Mouse (Mus musculus) embryonic facial prominence, embryonic 10.5 days (tissue): Measurements from ENCODE around the gene 4933405L10Rik. TPM values are rescaled to one million over a fixed set of nuclear protein-coding genes. Genes with fewer than 3 reads are reported as not detected.

Experiments
- DNase-seq: peaks from one replicate; pipeline ENCODE4 v3.0.0-alpha.2; 2017; ENCODE audit warnings: low spot score
- H3K27ac ChIP-seq: fragments of 300-500 bp; sonication (generic); replicated peaks from 2 replicates; pipeline ENCODE4 v1.5.1; 2016; ENCODE audit warnings: mild to moderate bottlenecking
- H3K27me3 ChIP-seq: fragments of 300-500 bp; sonication (generic); replicated peaks from 2 replicates; pipeline ENCODE4 v1.6.1; 2016; ENCODE audit warnings: low read depth, mild to moderate bottlenecking; ENCODE audit not compliant: poor library complexity, severe bottlenecking
- H3K36me3 ChIP-seq: fragments of 300-500 bp; sonication (generic); replicated peaks from 2 replicates; pipeline ENCODE4 v1.6.1; 2016; ENCODE audit warnings: mild to moderate bottlenecking, moderate library complexity
- H3K4me1 ChIP-seq: fragments of 300-500 bp; sonication (generic); 2 replicates; pipeline ENCODE4 v1.6.1; 2016
- H3K4me3 ChIP-seq: fragments of 300-500 bp; sonication (generic); 2 replicates; pipeline ENCODE4 v1.5.1; 2016; ENCODE audit warnings: mild to moderate bottlenecking, moderate library complexity
- H3K9me3 ChIP-seq: fragments of 300-500 bp; sonication (generic); 2 replicates; pipeline ENCODE4 v1.6.1; 2016; ENCODE audit warnings: mild to moderate bottlenecking
- WGBS: fragments of 180-500 bp; shearing (Covaris S2); methylation state at CpG from one replicate; pipeline ENCODE4 v1.1.7; 2016; 5-methylcytosine and 5-hydroxymethylcytosine counted together
- polyA plus RNA-seq: library from polyadenylated mRNA; unstranded; fragments of >200 nt; fragmentation: Nextera tagmentation; extraction: Ambion mirVana; gene quantifications from 2 replicates; pipeline ENCODE4 v1.2.1, GENCODE M21; 2016

Gene 4933405L10Rik
- not detected in 2 replicates for polyA plus RNA-seq

DNA sequence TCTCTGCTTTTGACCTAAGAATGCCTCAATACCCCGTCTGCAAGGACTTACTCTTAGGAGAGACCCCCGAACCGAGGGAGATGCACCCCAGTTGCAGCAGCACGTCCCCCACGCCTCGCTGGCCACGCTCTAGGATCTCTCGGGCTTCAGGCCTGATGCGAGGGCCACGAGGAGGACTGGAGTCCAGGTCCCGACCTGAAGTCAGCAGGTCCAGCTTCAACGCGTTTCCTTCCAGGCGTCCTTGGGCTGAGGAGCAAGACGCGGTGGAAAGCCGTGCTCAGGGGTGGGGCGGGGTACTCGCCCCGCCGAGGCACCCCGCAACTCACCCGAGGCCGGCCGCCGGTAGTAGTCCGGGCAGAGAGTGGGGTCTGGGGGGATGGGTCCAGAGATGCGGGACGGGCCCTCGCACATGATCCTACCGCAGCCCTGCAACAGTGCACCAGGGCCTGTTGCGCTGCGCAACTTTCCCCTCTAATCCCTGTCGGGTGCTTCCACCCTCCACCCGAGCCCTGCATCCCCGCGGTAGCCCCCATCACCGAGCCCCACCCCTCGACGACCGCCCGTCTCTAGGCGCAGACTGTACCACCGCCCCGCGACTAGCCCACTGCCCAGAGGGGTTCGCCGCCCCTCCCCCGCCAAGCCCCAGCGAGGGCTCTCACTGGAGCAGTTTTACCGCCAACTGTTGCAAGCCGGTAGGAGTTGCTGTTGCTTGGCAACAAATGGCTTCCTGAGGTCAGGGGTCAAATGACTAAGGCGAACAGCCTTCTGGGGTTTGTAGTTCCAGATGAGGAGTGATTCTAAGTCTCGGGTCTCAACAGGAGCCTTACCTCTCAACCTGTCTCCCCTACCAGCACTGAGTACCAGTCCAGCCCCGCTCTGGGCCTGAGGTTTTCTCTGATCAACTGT, at the start of gene 4933405L10Rik, which contains the start of gene Enkd1:
Gene 4933405L10Rik (plus strand): TSS at position 158 of the 906 bp plus-strand sequence.
Gene Enkd1 (minus strand): TSS at position 713 of the 906 bp plus-strand sequence.
- Histone ChIP-seq H3K27ac (peak within 1 kb of the TSS; percentile 92), H3K9me3 (no peaks in the 10 kb centered on the region), H3K36me3 (peaks cover 33% of the 10 kb centered on the region), H3K4me3 (peak within 1 kb of the TSS; percentile 91), H3K4me1 (peaks cover 22% of the 10 kb centered on the region), H3K27me3 (no peaks in the 10 kb centered on the region)
- peak; percentile 95 for DNase-seq
- WGBS = 2% methylated on average over 55 of the region's 55 CpGs

DNA sequence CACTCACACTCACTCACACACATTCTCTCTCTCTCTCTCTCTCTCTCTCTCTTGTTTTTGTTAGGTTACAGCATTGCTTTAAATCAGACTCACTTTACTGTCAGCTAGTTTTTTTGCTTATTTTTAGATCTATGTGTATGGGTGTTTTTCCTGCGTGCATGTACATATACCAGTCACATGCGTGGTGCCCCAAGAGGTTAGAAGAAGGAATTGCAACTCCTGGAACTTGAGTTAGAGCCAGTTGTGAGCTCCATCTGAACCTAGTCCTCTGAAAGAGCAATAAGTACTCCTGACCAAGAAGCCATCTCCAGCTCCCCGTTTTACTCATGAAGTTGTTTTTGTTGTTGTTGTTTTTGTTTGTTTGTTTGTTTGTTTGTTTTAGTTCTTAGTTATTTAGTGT, 46.3 kb upstream of the 4933405L10Rik start:
- WGBS = 88% methylated on average over 3 of the region's 3 CpGs
- Histone ChIP-seq H3K4me3 (no peak overlapping the region), H3K36me3 (peaks cover 62% of the 10 kb centered on the region), H3K27me3 (no peaks in the 10 kb centered on the region), H3K4me1 (no peaks in the 10 kb centered on the region), H3K27ac (no peak overlapping the region), H3K9me3 (no peaks in the 10 kb centered on the region)
- no peak for DNase-seq

DNA sequence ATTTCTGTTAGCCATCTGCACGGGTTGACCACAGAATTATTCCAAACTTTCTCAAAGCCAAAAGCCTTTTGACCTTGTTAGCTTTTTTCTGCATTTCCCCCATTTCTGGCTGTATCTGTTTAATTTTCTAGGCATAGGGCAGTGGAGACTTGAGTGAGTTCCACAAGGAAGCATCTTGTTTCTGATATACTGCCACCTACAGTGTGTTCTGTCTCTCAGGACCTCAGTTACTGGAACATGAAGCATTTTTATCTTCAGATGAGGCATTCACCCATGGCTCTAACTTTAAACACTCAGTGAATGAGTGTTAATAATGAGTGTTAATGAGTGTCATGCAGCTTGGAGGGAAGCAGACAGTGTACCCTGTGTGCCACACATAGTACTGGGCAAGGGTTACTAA, 29.6 kb upstream of the 4933405L10Rik start:
- H3K4me3 ChIP-seq = no peak overlapping the region
- 98% methylated on average over 1 of the region's 1 CpGs for WGBS
- no peaks in the 10 kb centered on the region for H3K27me3 ChIP-seq
- no peak for DNase-seq
- H3K9me3 ChIP-seq = no peaks in the 10 kb centered on the region
- H3K36me3 ChIP-seq = peaks cover 99% of the 10 kb centered on the region
- H3K27ac ChIP-seq = no peak overlapping the region
- no peaks in the 10 kb centered on the region for H3K4me1 ChIP-seq

DNA sequence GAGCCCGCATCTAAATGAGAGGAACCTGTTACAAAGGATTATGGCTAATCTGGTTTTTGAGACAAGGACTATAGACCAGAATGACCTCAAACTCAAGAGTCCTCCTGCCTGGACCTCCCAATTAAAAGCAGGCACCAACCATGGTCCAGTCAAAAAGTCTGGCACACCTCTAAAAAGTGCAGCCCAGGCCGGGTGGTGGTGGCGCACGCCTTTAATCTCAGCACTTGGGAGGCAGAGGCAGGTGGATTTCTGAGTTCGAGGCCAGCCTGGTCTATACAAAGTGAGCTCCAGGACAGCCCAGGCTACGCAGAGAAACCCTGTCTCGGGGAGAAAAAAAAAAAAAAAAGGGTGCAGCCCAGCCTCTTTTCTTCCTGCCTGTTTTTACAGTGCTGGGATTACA, 22.1 kb upstream of the 4933405L10Rik start:
- Histone ChIP-seq H3K27me3 (peaks cover 6% of the 10 kb centered on the region; the same call in 1 of the 2 replicates), H3K4me3 (no peak overlapping the region), H3K27ac (no peak overlapping the region), H3K4me1 (peaks cover 15% of the 10 kb centered on the region), H3K9me3 (no peaks in the 10 kb centered on the region), H3K36me3 (peaks cover 44% of the 10 kb centered on the region)
- no peak for DNase-seq
- 80% methylated on average over 7 of the region's 7 CpGs for WGBS

DNA sequence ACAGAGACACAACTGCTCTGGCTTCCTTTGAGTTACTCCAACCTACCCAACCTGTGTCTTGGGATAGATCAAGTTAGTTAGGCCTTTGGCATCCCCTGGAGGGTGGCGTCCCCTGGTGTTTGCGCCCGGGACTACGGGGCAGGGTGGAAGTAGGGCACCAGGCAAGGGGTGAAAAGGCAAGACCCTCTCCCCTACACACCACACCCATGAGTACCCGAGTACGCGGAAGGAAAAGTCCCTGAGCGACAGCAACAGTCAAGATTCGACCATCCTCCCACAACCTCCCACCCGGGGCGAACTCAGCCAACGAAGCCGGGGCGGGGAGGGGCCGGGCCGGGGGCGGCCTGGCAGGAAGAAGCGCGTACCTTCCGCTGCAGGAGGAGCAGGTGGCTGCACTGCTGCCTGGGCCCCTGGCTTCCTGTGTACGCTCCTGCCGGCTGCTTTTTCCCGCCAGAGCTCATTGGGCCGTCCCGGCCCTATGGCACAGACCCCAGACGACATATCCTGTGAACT, 21.6 kb upstream of the 4933405L10Rik start, which contains the start of gene Carmil2:
Gene Carmil2 (plus strand): TSS at position 479 of the 513 bp plus-strand sequence.
- WGBS = 10% methylated on average over 26 of the region's 26 CpGs
- Histone ChIP-seq H3K27me3 (peaks cover 6% of the 10 kb centered on the region; the same call in 1 of the 2 replicates), H3K9me3 (no peaks in the 10 kb centered on the region), H3K36me3 (peaks cover 39% of the 10 kb centered on the region), H3K4me1 (peaks cover 15% of the 10 kb centered on the region), H3K27ac (0 out of 2 replicates have a peak within 1 kb of the TSS, but pooled peaks have one; percentile 8), H3K4me3 (peak within 1 kb of the TSS; percentile 30; the same call in 1 of the 2 replicates)
- peak; percentile 65 for DNase-seq

DNA sequence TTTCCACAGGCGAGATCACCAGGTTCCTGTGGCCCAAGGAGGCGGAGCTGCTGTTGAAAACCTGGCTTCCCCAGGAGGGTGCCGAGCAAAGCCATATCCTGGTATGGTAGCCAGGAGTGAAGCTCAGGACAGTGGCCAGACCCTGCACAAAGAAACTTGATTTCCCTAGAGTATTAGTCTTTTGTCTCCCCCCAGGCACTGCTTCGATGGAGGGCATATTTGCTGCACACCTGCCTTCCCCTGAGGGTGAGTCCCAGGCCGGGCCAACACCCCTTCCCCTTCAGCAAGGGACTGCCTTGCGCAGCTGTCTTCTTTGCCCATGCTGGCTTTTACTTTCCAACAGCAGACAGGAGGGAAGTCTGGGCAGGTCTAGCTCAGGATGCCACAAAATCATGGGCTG, 20.9 kb upstream of the 4933405L10Rik start:
- no peak overlapping the region for H3K4me3 ChIP-seq
- DNase-seq = no peak
- H3K27ac ChIP-seq = no peak overlapping the region
- peaks cover 6% of the 10 kb centered on the region; the same call in 1 of the 2 replicates for H3K27me3 ChIP-seq
- WGBS = 70% methylated on average over 6 of the region's 6 CpGs
- H3K36me3 ChIP-seq = peaks cover 32% of the 10 kb centered on the region
- no peaks in the 10 kb centered on the region for H3K9me3 ChIP-seq
- H3K4me1 ChIP-seq = peaks cover 15% of the 10 kb centered on the region

DNA sequence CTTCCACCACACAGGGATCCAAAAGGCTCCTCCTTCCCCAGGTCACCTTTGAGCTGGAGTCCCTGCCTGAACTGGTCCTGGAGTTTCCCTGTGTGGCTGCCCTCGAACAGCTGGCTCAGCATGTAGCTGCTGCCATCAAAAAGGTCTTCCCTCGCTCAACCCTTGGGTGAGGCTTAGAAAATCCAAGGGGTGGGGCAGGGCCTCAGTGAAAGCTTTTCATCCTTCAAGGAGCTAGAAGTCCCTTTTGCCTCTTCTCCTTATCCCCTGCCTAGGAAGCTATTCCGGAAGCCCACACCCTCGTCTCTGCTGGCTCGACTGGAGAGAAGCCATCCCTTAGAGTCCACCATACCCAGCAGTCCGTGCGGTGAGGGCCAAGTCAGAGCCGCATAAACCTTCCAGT, 19.9 kb upstream of the 4933405L10Rik start:
- H3K27me3 ChIP-seq = peaks cover 6% of the 10 kb centered on the region; the same call in 1 of the 2 replicates
- DNase-seq = no peak
- peaks cover 15% of the 10 kb centered on the region for H3K4me1 ChIP-seq
- WGBS = 71% methylated on average over 8 of the region's 8 CpGs
- no peak overlapping the region for H3K27ac ChIP-seq
- H3K4me3 ChIP-seq = no peak overlapping the region
- peaks cover 22% of the 10 kb centered on the region for H3K36me3 ChIP-seq
- peaks cover under 1% of the 10 kb centered on the region; the same call in 1 of the 2 replicates for H3K9me3 ChIP-seq

DNA sequence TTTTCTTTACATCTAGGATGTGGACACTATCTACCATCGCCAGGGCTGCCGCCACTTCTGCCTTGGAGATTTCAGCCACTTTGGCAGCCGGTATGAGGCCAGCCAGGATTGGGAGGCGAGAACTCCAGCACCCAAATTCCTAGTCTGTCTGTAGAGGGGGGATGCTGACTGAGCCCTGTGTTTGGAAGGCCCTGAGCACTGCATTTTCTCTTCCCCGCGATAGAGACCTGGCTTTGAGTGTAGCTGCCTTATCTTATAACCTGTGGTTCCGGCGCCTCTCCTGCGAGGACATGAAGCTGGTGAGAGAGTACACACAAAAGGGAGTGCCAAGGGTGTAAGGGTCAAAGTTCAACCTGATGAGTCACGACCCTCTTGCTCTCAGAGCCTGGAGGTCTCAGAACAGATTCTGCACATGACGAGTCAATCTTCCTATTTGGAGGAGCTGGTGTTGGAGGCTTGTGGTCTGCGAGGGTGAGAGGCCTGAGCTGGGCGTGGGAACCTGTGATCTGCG, 19.2 kb upstream of the 4933405L10Rik start:
- DNase-seq = no peak
- 65% methylated on average over 14 of the region's 14 CpGs for WGBS
- Histone ChIP-seq H3K9me3 (peaks cover 8% of the 10 kb centered on the region; the same call in 1 of the 2 replicates), H3K27ac (no peak overlapping the region), H3K27me3 (peaks cover 6% of the 10 kb centered on the region; the same call in 1 of the 2 replicates), H3K4me3 (no peak overlapping the region), H3K36me3 (peaks cover 22% of the 10 kb centered on the region), H3K4me1 (peaks cover 15% of the 10 kb centered on the region)

DNA sequence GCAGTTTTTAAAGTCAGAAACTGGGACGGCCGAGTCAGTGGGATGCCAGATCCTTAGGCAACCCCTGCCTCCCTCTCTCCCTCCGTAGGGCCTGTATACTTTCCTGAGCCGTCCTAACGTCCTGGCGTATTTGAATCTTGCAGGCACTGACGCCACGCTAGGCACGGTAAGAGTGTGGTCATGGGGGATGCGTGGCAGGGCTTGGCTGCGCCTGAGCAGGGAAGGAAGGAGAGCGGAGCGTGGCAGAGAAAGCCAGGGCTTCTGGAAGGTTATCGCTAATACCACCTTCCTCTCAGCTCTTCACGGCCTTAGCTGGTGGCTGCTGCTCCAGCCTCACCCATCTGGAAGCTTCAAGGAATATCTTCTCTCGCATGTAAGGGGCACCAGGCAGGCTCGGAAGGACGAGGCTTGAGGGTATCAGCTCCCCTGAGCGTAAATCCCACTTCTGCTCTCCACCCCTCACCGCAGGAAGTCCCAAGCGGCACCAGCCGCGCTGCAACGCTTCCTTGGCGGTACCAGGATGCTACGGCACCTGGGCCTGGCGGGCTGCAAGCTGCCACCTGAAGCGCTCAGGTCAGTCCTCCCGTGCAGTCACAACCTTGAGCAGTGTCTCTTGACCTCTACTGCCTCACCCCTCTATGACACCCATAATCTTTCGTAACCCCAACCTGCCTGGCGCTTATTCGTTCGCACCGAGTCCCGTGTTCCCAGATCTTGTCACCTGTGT, 18.0 kb upstream of the 4933405L10Rik start:
- H3K4me1 ChIP-seq = peaks cover 25% of the 10 kb centered on the region
- peaks cover 8% of the 10 kb centered on the region; the same call in 1 of the 2 replicates for H3K9me3 ChIP-seq
- H3K4me3 ChIP-seq = no peak overlapping the region
- peaks cover 11% of the 10 kb centered on the region for H3K36me3 ChIP-seq
- no peak overlapping the region for H3K27ac ChIP-seq
- H3K27me3 ChIP-seq = peaks cover 11% of the 10 kb centered on the region
- 61% methylated on average over 35 of the region's 35 CpGs for WGBS
- DNase-seq = no peak

DNA sequence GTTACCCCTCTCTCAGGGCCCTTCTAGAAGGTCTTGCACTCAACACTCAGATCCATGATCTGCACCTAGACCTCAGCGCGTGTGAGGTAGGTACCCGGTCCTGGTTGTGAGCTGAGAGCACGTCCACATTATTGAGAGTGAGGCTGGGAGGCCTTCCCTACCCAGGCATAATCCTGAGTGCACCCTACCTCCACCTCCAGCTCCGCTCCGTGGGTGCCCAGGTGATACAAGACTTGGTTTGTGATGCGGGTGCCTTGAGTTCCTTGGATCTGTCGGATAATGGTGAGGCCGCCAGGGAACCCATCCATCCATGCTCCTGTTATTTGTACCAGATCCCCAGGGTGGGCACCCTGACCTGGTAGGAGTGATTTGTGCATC, 17.5 kb upstream of the 4933405L10Rik start:
- 93% methylated on average over 9 of the region's 9 CpGs for WGBS

DNA sequence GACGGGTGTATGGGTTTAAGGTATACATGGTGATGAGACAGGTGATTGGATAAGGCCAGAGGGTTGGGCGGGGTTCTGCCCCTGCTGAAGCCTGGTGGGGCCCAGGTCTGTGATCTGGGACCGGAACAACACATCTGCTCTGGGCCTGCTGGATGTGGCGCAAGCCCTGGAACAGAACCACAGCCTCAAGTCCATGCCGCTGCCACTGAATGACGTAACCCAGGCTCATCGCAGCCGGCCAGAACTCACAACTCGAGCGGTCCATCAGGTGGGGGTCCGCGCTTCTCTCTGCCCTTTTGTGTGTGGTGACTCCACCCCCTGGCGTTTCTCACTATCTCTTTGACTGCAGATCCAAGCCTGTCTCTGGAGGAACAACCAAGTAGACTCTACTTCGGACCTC, 16.5 kb upstream of the 4933405L10Rik start:
- peaks cover 23% of the 10 kb centered on the region for H3K27me3 ChIP-seq
- WGBS = 86% methylated on average over 14 of the region's 14 CpGs
- DNase-seq = no peak
- H3K27ac ChIP-seq = no peak overlapping the region
- peaks cover 8% of the 10 kb centered on the region for H3K36me3 ChIP-seq
- H3K9me3 ChIP-seq = peaks cover 8% of the 10 kb centered on the region; the same call in 1 of the 2 replicates
- peaks cover 15% of the 10 kb centered on the region for H3K4me1 ChIP-seq
- no peak overlapping the region for H3K4me3 ChIP-seq

More for the DNA sequence above, 17.5 kb upstream of the 4933405L10Rik start:
- Histone ChIP-seq H3K4me3 (no peak overlapping the region), H3K36me3 (peaks cover 8% of the 10 kb centered on the region), H3K27me3 (peaks cover 16% of the 10 kb centered on the region), H3K9me3 (peaks cover 8% of the 10 kb centered on the region; the same call in 1 of the 2 replicates), H3K4me1 (peaks cover 25% of the 10 kb centered on the region), H3K27ac (no peak overlapping the region)
- DNase-seq = no peak
